Mouse (Mus musculus): Measurements from ENCODE around the gene Gab1.
A peak's percentile ranks its signal among the peaks of the same experiment; 100 is the strongest.

Gab1 gene

GRCm38 (mm10) chr8:80810442-80810841 is 69.9 kb downstream of the Gab1 start:
- no peak for DNase-seq (ENCODE audit: low spot score)

DNA sequence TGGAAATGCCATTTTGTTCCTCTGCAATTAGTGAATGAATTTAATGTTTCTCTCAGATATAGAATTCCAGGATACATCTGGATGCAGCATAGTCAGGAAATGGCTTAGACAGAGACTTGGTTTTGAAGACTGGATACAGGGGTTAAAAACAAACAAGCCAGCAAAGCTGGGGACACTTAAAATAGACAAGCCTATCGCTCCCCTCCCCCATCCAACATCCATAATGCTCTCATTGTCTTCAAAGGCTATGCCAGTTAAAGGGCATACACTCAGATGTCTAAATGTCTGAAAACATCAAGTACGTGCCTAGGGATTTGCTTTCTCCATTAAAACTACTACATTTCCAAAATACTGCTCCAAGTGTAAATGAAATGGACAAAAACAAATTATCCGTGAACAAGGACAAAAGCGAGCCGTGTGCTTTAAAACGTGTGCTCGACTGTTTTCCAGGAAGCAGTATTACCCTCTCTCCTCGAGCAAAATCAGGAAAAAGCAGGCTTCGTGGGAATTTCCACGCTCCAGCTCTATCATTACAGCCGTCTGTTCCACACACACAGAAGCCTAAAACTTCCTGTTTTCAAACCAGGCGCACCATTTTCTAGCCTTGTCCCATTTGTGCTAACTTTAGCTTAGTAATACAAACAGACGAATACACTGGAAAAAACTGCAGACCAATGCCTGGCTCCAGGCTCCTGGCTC is 72.4 kb downstream of the Gab1 start:
- no peak for DNase-seq (ENCODE audit: low spot score)

DNA sequence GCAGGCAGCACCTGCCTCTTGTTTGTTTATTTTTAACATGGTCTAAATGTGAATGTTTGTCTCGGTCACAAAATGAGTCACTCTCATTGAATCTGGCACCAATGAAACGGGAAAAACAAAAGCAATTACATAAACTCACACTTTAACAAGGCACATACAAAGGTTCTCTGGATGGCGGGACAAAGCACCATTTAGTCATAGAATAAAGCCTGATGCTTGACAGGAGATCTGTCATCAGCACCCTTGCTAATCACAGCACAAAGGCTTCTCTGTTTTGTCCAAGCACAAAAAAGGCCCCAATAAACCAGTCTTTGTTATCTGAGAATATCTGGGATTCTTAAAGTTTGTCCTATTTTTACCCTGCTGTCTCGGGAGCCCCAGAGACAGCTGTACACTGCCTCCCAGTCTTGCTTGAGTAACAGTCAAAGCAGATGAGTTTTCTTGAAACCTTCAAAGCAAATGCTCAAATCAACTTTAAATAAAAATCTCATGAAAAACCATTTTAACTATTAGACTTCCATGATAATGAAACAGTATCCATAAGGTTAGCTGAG is 76.2 kb downstream of the Gab1 start:
- DNase-seq (ENCODE audit: low spot score): no peak

DNA sequence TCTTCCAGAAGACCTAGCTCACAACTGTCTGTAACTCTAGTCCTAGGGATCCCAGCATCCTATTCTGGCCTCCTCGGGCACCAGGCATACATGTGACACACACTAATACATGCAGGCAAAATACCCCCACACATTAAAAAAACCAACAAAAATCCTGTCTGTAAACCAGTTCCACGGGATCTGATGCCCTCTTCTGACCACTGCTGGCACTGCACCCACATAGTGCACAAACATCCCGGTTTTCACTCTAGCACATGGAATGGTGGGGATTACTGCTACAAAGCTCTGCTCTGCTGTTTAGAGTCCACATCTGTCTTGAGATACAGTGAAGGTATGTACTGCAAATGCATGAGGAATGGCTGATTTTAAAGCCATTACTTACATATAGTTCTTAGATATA is 81.5 kb downstream of the Gab1 start:
- DNase-seq (ENCODE audit: low spot score): no peak

DNA sequence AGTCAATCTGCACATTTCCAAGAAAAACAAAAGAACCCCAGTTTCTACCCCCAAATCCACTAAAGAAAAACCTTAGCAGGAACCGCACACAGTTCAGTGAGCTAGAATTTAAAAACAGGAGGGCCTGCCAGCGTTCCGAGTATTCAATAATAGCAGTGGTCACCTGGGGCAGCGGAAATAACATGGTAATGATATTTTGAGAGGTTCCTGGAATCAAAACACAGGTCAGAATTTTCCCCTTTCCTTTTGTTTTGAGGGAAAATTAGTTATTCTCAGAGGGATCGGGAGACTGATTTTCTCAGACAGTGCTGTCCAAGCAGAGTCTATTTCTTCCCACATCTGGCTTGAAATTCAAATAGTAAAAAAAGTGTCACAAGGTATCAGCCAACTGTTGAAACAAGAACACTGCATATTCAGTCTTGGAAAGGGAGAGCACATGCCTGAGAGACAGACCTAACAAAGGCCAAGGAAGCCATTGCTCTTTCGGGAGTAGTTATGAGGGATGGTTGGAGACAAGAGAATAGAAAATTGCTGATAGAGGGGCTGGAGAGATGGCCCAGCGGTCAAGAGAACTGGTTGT is 82.0 kb downstream of the Gab1 start:
- DNase-seq (ENCODE audit: low spot score): no peak

GRCm38 (mm10) chr8:80796070-80796469 is 84.2 kb downstream of the Gab1 start:
- DNase-seq (ENCODE audit: low spot score): no peak

GRCm38 (mm10) chr8:80794585-80795509 is 85.5 kb downstream of the Gab1 start:
- DNase-seq (ENCODE audit: low spot score): no peak

DNA sequence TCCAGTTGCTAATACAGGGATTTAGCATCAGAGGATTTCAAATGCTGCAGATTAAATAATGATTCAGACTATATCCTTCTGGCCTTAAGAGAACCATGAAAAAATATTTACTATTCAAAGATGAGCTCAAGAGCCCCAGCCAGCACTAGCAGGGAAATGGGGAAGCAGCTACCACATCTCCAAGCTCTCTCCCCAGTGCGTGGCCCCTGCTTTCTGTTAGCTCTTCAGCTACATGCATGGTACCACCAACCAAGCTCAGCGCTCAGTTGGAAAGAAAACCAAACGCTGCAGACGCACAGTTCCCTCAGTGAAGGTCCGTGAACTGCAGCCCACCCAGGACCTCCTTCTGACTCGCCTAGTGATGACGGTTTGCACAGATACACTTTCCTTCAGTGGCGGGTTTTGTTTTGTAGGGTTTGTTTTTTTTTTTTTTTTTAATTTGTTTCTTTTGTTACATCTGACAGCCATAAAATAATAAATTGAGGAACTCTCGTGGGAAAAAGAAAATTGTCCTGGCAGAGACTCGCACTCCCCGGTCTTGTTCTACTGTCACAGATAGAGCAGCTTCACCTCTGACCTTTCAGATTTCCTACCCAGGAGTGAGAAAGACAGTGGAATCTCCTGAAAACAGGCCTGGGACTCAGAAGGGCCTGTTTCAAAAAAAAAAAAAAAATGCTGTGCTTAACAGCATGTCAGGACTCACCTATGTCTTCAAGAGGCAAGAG is 86.4 kb downstream of the Gab1 start:
- DNase-seq (ENCODE audit: low spot score): no peak

DNA sequence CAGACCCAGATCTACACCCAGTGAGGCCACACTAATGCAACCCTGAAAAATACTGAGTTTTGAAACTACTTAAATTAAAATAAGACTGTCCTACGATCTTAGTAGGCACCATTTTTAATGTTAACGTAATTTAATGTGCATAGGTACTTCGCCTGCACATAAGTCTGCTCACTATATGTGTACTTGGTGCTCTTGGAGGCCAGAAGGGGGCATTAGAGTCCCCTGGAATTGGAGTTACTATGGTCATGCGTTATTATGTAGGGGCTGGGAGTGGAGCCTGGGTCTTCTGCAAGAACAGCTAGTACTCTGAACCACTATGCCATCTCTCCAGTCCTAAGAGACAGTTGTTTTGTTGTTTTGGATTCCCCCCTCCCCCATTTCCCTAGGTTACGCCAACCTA is 88.1 kb downstream of the Gab1 start:
- DNase-seq (ENCODE audit: low spot score): no peak

- DNase-seq (ENCODE audit: low spot score): no peak
Observed at GRCm38 (mm10) chr8:80789324-80789723, 91.0 kb downstream of the Gab1 start.

DNA sequence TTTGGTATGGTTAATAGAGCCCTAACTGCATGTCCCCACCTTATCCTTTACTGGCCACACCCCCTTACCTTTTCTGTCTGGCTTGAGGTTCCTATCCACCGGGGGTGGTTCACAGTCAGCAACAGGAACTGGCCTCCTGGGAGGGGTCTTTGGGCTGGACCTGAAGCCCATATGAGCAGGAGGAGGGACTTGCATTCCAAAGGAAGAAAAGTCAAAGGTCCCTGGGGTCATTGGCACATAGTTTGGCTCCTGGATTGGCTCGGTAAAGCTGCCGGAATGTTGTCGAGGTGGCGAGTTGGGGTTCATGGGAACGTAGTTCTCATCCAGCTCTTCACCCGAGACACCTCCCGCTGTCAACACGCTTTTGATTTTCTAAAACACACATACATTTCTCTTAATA is 95.8 kb downstream of the Gab1 start:
- DNase-seq (ENCODE audit: low spot score): no peak

GRCm38 (mm10) chr8:80783271-80783670 is 97.0 kb downstream of the Gab1 start:
- no peak for DNase-seq (ENCODE audit: low spot score)

DNA sequence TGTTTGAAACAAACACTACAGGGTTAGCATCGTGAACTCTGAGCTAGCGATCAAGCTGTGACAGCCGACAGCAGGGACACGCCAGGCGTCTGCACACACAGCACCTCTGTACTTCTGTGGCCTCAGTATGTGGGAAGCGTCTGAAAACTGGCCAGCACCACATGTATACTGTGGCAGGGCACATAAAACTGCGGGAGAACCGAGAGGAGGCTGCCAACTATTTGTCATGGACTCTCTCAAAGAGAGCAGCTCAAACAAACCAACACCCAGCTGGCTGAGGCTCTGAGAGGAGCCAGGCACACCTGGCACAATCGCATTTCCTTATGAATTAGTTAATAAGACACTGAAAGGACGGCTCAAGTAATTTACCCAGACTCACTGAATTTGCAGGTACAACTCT is 99.0 kb downstream of the Gab1 start:
- DNase-seq (ENCODE audit: low spot score): no peak

GRCm38 (mm10) chr8:80780271-80780670 is 100.0 kb downstream of the Gab1 start:
- DNase-seq (ENCODE audit: low spot score): no peak

DNA sequence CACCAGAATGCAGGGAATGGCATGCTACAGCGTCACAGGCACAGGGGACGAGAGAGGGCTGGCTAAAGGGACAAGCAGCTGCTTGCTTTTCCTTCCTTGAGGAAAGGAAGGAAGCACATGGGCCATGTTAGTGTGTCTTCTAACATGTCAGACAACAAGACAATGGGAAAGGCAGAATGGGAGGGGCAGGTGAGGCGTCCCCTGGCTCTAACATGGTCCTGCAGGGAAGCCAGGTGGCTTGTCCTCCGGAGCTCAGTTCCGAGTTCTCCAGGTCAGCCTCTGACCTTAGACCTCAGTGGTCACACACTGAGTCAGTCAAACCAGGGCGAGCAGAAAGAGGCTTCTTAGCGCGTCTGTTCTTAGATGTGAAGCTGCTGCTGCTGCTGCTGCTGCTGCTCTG is 103.9 kb downstream of the Gab1 start:
- no peak for DNase-seq (ENCODE audit: low spot score)

DNA sequence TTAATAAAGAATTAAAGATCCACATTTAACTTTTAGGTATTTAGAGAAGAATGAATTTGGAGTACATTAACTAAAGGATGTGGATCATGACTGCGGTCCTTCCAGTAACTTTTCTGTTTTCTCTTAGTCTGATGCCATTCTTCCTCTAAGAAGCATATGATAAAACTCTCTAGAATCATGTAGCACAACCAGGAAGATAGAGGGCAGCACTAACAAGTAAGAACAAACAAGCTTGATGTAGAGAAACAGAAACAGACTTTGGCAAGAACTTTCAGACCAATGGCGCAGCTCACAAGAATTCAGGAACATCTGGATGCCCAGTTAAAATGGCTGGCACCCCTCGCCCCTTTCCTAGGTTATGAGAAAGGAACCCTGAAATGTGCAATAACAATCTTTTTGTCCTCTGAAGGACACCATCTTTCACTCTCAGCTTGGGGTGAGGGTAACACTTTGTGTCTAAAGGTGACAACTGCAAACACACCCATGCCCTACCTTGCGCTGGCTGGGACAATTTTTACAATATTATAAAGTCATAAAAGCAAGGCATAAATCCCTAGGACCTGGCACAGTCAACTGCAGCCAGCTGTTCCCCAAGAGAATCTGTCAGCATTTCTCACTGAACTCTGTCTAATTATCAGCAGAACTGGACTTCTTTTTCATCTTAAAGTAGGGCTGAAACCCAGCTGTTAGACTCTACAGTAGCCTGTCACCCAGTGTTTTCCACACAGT is 107.4 kb downstream of the Gab1 start:
- no peak for DNase-seq (ENCODE audit: low spot score)

- no peak for DNase-seq (ENCODE audit: low spot score)
Observed at GRCm38 (mm10) chr8:80768451-80768850, 111.9 kb downstream of the Gab1 start.

DNA sequence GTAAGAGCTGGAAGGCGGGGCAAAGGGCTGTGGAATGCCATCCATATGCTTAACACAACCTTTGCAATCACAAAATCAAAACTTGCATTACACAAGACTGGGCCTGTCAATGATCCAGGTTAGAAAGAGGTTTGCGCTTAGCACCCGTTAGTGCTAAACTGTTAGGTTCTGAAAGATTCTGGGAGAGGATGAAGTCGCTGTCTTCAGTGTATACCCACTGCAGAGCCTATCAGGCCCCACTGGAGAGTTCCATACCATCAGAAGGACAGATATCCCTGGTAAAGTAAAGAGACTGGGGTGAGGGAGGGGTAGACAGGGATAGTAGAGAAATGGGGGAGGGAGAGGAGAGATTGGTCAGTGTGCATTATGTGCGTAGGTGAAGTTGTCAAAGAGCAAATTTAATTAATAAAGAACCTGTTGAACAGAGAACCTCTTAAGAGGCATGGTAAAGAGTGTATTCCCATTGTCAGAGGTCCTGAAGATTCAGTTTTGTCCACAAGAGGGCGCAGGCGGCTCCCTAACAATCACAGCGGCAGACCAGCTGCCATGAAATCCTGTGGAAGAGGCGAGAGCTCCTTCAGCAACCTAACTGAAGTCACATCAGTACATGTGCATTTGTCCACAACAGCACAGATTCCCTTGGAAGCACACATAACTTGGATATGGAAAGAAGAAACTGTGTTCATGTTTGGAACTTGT is 127.2 kb downstream of the Gab1 start:
- DNase-seq (ENCODE audit: low spot score): peak; percentile 82

DNA sequence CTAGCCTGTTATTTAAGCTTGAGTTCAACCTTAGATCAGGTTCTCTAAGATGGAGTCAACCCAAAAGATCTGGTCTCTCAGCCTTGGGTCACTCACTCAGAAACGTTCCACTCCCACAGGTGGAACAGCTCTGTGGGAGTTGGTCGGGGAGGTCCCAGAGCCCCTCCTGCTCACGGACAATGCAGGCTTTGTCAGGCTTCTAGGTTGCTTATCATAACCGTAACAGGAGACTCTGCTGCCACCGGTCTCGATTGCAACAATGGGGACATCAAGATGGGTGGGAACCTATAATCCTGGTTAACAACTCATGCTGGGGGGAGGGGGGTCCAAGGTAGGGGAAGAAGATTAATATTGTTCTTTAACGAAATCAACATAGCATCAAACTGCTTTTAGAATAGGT is 127.9 kb downstream of the Gab1 start:
- no peak for DNase-seq (ENCODE audit: low spot score)

DNA sequence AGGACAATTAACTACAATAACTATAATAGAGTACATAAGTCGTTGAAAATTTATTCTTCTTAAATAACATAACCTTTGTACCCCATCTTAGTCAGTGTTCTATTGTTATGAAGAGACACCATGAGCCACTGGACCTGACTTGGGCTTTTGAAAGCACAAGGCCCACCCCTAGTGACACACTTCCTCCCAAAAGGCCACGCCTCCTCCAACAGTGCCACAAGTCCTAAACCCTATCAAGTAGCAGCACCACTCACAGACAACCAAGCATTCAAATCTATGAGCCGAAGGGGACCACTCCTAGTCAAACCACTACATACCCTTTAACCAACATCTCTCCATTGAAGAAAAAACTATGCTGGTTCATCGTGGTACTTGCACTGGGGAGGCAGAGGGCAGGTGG is 131.2 kb downstream of the Gab1 start:
- no peak for DNase-seq (ENCODE audit: low spot score)

GRCm38 (mm10) chr8:80739932-80740331 is 140.4 kb downstream of the Gab1 start:
- no peak for DNase-seq (ENCODE audit: low spot score)
